Mouse (Mus musculus) testis, adult 2 months (tissue): ENCODE measurements around the gene Ppm1m.

Source experiments
- CTCF ChIP-seq: fragments of 200-500 bp; IDR thresholded peaks from 2 replicates; pipeline ENCODE4 v1.5.1; 2012; ENCODE audit warnings: low read depth, mild to moderate bottlenecking, inconsistent platforms, low read length, moderate library complexity; ENCODE audit not compliant: control insufficient read depth, insufficient read depth, insufficient replicate concordance
- POLR2A ChIP-seq: fragments of 200-500 bp; IDR thresholded peaks from 2 replicates; pipeline ENCODE4 v1.6.1; 2012; ENCODE audit warnings: low read depth, mild to moderate bottlenecking, inconsistent platforms, low read length, moderate library complexity; ENCODE audit not compliant: control insufficient read depth

DNA sequence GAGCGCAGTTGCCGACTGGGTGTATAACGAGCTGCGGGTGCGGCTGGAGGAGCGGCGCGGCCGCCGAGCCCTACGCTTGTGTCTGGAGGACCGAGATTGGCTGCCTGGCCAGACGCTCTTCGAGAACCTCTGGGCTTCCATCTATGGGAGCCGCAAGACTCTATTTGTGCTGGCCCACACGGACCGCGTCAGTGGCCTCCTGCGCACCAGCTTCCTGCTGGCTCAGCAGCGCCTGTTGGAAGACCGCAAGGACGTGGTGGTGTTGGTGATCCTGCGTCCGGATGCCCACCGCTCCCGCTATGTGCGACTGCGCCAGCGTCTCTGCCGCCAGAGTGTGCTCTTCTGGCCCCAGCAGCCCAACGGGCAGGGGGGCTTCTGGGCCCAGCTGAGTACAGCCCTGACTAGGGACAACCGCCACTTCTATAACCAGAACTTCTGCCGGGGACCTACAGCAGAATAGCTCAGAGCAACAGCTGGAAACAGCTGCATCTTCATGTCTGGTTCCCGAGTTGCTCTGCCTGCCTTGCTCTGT, 26.7 kb upstream of the Ppm1m start:
- TF ChIP-seq POLR2A (no peak), CTCF (no peak)
